In the genomic region with DNA sequence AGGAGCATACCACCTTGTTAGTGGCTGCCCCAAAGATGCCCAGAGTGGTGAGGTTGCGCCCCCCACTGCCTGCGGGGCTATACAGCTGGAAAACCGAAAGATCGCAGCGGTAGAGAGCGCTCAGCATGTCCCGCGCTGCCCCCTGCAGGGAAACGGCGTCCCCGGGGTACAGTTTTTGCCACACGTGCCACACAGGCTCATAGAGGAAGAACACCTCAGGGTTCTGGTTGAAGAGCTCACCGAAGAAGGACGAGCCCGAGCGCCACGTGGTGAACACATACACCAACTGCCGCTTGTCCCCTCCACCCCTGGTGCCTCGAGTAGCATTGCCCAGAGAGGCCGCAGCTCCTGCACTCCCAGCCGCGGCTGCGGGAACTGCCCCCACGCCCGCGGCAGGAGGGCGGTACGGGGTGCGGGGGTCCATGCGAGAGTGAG, we compare ENCODE assay signal across 8 mouse cellular contexts. TPM values are rescaled to one million over a fixed set of nuclear protein-coding genes. Genes with fewer than 3 reads are reported as not detected.
A peak's percentile ranks its signal among the peaks of the same experiment; 100 is the strongest.
DNase-seq lines count a peak whose midpoint lies in the region; ATAC-seq lines count a peak whose summit lies in the region.

No protein-coding gene starts in this region.

- peak overlapping the region; percentile 34; the same call in 1 of the 2 replicates for H3K27ac ChIP-seq in intestine, embryonic 16.5 days (ENCODE audit: low read length)

- peak overlapping the region; percentile 98 for H3K4me2 ChIP-seq in intestine, embryonic 16.5 days (ENCODE audit: low read depth, low read length)

- no peaks in the 10 kb centered on the region for H3K36me3 ChIP-seq in intestine, embryonic 16.5 days (ENCODE audit: control insufficient read depth, insufficient read depth, low read length)

- H3K9ac ChIP-seq in intestine, embryonic 16.5 days (ENCODE audit: low read depth, low read length): peak overlapping the region; percentile 74

- ATAC-seq in granulocyte monocyte progenitor cell, adult 5-6 weeks (replicated peaks; ENCODE audit: poor library complexity, severe bottlenecking): peak; percentile 64
- peak; percentile 41 for ATAC-seq in intestine, embryonic 16.5 days
- peak; percentile 76 for ATAC-seq in megakaryocyte progenitor cell, adult 5-6 weeks (replicated peaks; ENCODE audit: poor library complexity)
- ATAC-seq in erythroblast, adult 5-6 weeks (replicated peaks; ENCODE audit: low FRiP score, poor library complexity, severe bottlenecking): no peak

- peaks cover 24% of the 10 kb centered on the region for H3K27me3 ChIP-seq in intestine, embryonic 16.5 days (replicated peaks; ENCODE audit: control insufficient read depth, insufficient read depth, low read length)

- H3K4me1 ChIP-seq in intestine, embryonic 16.5 days (ENCODE audit: control insufficient read depth, insufficient read depth, low read length): peaks cover 8% of the 10 kb centered on the region

- DNase-seq in ZHBTc4 (ENCODE audit: low read depth, low spot score): peak; percentile 68
- DNase-seq in embryo, embryonic 11 days: peak; percentile 82
- peak; percentile 86 to 91 for DNase-seq in left cerebral cortex, postnatal 14 days (ENCODE audit: low spot score in 2 of 2)
- DNase-seq in spleen, adult 12 weeks (ENCODE audit: low spot score): peak; percentile 5

- WGBS in intestine, embryonic 16.5 days: under 1% methylated on average over 30 of the region's 30 CpGs

- peak overlapping the region; percentile 68 for H3K4me3 ChIP-seq in intestine, embryonic 16.5 days (ENCODE audit: low read length)

- no peaks in the 10 kb centered on the region for H3K9me3 ChIP-seq in intestine, embryonic 16.5 days (ENCODE audit: control insufficient read depth, low read length)

- intact Hi-C loops in left cerebral cortex, postnatal 14 days (cut with DNase I): loop anchor here (5.0 to 10.0 kb wide), 2 partner anchors 333 to 561 kb away; no protein-coding TSS in a partner anchor

RNA-seq across cellular contexts. Expression of a gene that starts 1.0 kb away (rescaled TPM):
- total RNA-seq in granulocyte monocyte progenitor cell, adult 5-6 weeks (2014; fragmentation: Nextera tagmentation): not detected in 2 replicates
- total RNA-seq in granulocyte monocyte progenitor cell, adult 5-6 weeks (2017): not detected in 2 replicates
- 3.7 and 4.1 TPM in 2 replicates for polyA plus RNA-seq in intestine, embryonic 16.5 days (2015; fragmentation: Nextera tagmentation; extraction: Ambion mirVana)
- 100 to 1,000 TPM; 103 TPM for total RNA-seq in left cerebral cortex, postnatal 14 days (2021)
- total RNA-seq in megakaryocyte progenitor cell, adult 5-6 weeks (2015): 0.05 and 0.10 TPM in 2 replicates
- total RNA-seq in megakaryocyte progenitor cell, adult 5-6 weeks (2017): 0.03 TPM in 1 of 2 replicates, not detected in the other
- total RNA-seq in erythroblast, adult 5-6 weeks (2015; ENCODE audit: low replicate concordance): 0.21 TPM in 1 of 2 replicates, not detected in the other
- total RNA-seq in erythroblast, adult 5-6 weeks (2017; ENCODE audit: low replicate concordance): not detected in 2 replicates

Comparison
In these comparisons a context has a peak if more than half of its experiments do, and no peak if none do; other contexts are left out.
1. DNase-seq: peak in every context shown above with its lines; median percentile 88 in left cerebral cortex, postnatal 14 days; 82 in embryo, embryonic 11 days; 68 in ZHBTc4; 5 in spleen, adult 12 weeks.
2. RNA of a gene that starts 1.0 kb away (total RNA-seq): 103 TPM in left cerebral cortex, postnatal 14 days; 0.03 to 0.10 TPM in megakaryocyte progenitor cell, adult 5-6 weeks, not detected in granulocyte monocyte progenitor cell, adult 5-6 weeks and 0.21 TPM in erythroblast, adult 5-6 weeks; every median in the first group is over 10 times any median in the second.